Mouse (Mus musculus): ENCODE results near the gene Sh3pxd2a. TPM values are rescaled to one million over a fixed set of nuclear protein-coding genes. Genes with fewer than 3 reads are reported as not detected.

The Sh3pxd2a gene
- polyA plus RNA-seq, 1 experiment = 12.1 TPM

DNA sequence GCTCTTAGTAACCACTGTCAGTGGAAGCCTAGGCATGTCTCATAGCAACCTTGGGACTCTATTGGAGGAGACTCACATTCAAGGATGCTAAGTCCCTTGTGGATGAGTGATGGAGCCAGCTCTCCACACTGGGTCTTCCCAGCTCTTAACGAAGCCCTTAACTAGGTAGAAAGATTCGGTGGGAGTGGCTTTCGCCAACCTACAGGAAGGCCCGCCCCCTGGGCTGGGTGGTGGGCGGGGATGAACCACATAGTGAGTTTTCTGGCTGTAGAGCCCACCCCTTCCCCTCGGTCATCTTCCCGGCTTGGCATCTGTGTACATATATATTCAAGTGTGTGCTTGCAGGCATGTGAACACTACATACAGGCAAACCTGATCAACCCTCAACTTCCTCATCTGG lies 223.2 kb downstream of the Sh3pxd2a start:
- H3K36me3 ChIP-seq (ENCODE audit: control insufficient read depth, insufficient read depth, low read length) = no peaks in the 10 kb centered on the region
- 70% methylated on average over 7 of the region's 7 CpGs for WGBS
- H3K4me1 ChIP-seq (ENCODE audit: control insufficient read depth, insufficient read depth, insufficient read length) = no peaks in the 10 kb centered on the region
- H3K4me3 ChIP-seq (ENCODE audit: extremely low read depth, insufficient read depth, insufficient read length) = no peak overlapping the region
- no peaks in the 10 kb centered on the region for H3K27me3 ChIP-seq (ENCODE audit: control insufficient read depth, insufficient read depth, low read length)
- TF ChIP-seq POLR2A (IDR thresholded peaks at IDR 0.05; ENCODE audit: low read depth, low read length) (no peak), CTCF (IDR thresholded peaks at IDR 0.05; ENCODE audit: extremely low read depth, insufficient read depth, insufficient read length, insufficient replicate concordance) (no peak)
- no peak for DNase-seq (ENCODE audit: low read depth in 1 of 2, low spot score in 2 of 2)
- no peak overlapping the region for H3K27ac ChIP-seq (ENCODE audit: insufficient read depth, low read length)

DNA sequence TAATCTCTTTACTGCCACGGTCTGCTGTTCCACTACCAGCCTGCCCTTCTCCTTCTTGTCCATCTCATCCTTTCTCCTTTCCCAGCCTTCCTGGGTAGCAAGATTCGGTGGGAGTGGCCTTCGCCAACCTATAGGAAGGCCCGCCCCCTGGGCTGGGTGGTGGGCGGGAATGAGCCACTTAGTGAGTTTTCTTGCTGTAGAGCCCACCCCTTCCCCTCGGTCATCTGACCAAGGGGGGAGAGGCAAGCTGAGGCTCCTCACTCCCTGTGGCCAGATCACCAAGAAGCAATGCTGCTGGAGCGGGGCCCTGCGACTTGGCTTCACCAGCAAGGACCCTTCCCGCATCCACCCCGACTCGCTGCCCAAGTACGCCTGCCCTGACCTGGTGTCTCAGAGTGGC lies 224.1 kb downstream of the Sh3pxd2a start:
- H3K4me3 ChIP-seq (ENCODE audit: extremely low read depth, insufficient read depth, insufficient read length) = no peak overlapping the region
- H3K27me3 ChIP-seq (ENCODE audit: control insufficient read depth, insufficient read depth, low read length) = no peaks in the 10 kb centered on the region
- no peak overlapping the region for H3K27ac ChIP-seq (ENCODE audit: insufficient read depth, low read length)
- no peaks in the 10 kb centered on the region for H3K36me3 ChIP-seq (ENCODE audit: control insufficient read depth, insufficient read depth, low read length)
- 75% methylated on average over 12 of the region's 12 CpGs for WGBS
- no peaks in the 10 kb centered on the region for H3K4me1 ChIP-seq (ENCODE audit: control insufficient read depth, insufficient read depth, insufficient read length)
- DNase-seq (ENCODE audit: low read depth in 1 of 2, low spot score in 2 of 2) = no peak
- TF ChIP-seq CTCF (IDR thresholded peaks at IDR 0.05; ENCODE audit: extremely low read depth, insufficient read depth, insufficient read length, insufficient replicate concordance) (no peak), POLR2A (IDR thresholded peaks at IDR 0.05; ENCODE audit: low read depth, low read length) (no peak)

DNA sequence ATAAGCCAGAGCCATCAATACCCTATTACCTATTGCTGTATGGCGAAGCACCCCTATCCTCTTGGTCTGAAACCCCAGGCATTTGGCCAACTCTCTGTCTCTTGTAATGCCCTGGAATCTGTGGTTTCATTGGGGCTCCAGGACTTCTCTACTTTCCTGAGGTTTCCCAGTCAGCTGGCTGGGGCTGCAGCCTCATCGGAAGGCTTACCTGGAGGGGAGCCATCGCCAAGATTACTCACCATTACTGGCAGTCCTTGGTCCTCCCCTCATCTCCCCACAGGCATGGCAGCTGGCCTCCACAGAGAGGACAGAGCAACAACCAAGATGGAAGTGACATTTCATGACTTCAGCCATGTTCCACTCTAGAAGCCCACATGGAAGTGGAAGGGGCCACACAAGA lies 231.1 kb downstream of the Sh3pxd2a start:
- Histone ChIP-seq H3K36me3 (ENCODE audit: control insufficient read depth, insufficient read depth, low read length) (no peaks in the 10 kb centered on the region), H3K4me1 (ENCODE audit: control insufficient read depth, insufficient read depth, insufficient read length) (no peaks in the 10 kb centered on the region), H3K4me3 (ENCODE audit: extremely low read depth, insufficient read depth, insufficient read length) (no peak overlapping the region), H3K27me3 (ENCODE audit: control insufficient read depth, insufficient read depth, low read length) (no peaks in the 10 kb centered on the region), H3K27ac (ENCODE audit: insufficient read depth, low read length) (no peak overlapping the region)
- no peak for DNase-seq (ENCODE audit: low read depth in 1 of 2, low spot score in 2 of 2)
- 92% methylated on average over 3 of the region's 3 CpGs for WGBS
- TF ChIP-seq POLR2A (IDR thresholded peaks at IDR 0.05; ENCODE audit: low read depth, low read length) = no peak
- no peak for TF ChIP-seq CTCF (IDR thresholded peaks at IDR 0.05; ENCODE audit: extremely low read depth, insufficient read depth, insufficient read length, insufficient replicate concordance)

DNA sequence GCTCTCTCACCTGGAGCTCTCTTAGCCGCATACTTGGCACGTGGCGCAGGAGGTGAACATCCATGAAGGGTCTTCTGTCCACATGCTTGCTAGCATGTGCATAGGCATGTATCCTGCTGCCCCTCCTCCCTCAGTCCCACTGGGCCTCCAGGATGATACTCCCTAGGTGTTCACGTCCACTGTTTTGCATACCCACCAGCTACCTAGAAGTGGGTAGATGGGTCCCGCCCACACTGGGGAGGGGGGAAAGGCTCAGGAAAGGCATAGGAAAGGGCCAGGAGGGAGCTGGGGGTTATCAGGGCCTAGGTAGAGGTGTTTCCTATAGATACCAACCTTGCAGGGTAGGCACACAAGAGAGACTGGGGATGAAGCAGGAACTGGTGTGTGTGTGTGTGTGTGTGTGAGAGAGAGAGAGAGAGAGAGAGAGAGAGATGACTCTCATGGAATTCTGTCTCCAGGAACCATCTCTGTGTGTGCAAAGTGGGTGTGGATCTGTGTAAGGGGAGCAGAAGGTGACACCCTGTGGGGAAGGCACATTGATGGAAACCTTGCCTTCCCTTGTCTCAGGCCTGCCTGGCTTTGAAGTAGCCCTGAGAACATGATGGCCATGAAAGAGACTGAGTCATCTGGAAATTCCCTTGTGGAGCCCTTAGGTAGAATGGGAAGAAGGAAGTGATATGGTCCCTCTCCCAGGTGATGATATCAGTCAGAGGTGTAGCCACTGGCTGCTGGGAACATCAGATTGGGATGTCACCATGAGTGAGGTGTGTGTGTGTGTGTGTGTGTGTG lies 231.9 kb downstream of the Sh3pxd2a start:
- no peak for DNase-seq (ENCODE audit: low read depth in 1 of 2, low spot score in 2 of 2)
- 88% methylated on average over 5 of the region's 5 CpGs for WGBS

DNA sequence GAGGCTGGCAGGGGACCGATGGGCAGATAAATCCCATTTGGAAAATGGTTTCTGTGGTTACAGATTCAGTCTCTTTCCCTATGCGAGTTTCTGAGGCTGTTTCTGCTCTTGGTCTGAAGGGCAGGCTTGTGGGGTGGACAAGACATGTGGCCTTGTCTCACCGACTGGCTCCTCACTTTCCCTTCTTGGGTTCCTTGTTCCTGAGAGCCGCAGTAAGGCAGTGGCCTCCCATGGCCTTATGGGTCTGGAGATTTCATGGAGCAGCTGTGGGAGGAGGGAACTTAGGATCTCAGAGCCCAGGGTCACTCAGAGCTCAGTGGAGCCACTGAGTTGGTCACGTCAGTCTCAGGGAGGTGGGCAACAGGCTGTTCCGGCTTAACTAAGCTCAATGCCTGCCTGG lies 232.8 kb downstream of the Sh3pxd2a start:
- TF ChIP-seq POLR2A (IDR thresholded peaks at IDR 0.05; ENCODE audit: low read depth, low read length) (no peak), CTCF (IDR thresholded peaks at IDR 0.05; ENCODE audit: extremely low read depth, insufficient read depth, insufficient read length, insufficient replicate concordance) (no peak)
- no peak overlapping the region for H3K27ac ChIP-seq (ENCODE audit: insufficient read depth, low read length)
- H3K27me3 ChIP-seq (ENCODE audit: control insufficient read depth, insufficient read depth, low read length) = no peaks in the 10 kb centered on the region
- no peaks in the 10 kb centered on the region for H3K4me1 ChIP-seq (ENCODE audit: control insufficient read depth, insufficient read depth, insufficient read length)
- DNase-seq (ENCODE audit: low read depth in 1 of 2, low spot score in 2 of 2) = no peak
- 91% methylated on average over 6 of the region's 6 CpGs for WGBS
- H3K4me3 ChIP-seq (ENCODE audit: extremely low read depth, insufficient read depth, insufficient read length) = no peak overlapping the region
- H3K36me3 ChIP-seq (ENCODE audit: control insufficient read depth, insufficient read depth, low read length) = no peaks in the 10 kb centered on the region

More for the DNA sequence above, 231.9 kb downstream of the Sh3pxd2a start:
- Histone ChIP-seq H3K4me3 (ENCODE audit: extremely low read depth, insufficient read depth, insufficient read length) (no peak overlapping the region), H3K36me3 (ENCODE audit: control insufficient read depth, insufficient read depth, low read length) (no peaks in the 10 kb centered on the region), H3K4me1 (ENCODE audit: control insufficient read depth, insufficient read depth, insufficient read length) (no peaks in the 10 kb centered on the region), H3K27ac (ENCODE audit: insufficient read depth, low read length) (no peak overlapping the region), H3K27me3 (ENCODE audit: control insufficient read depth, insufficient read depth, low read length) (no peaks in the 10 kb centered on the region)
- no peak for TF ChIP-seq CTCF (IDR thresholded peaks at IDR 0.05; ENCODE audit: extremely low read depth, insufficient read depth, insufficient read length, insufficient replicate concordance)
- TF ChIP-seq POLR2A (IDR thresholded peaks at IDR 0.05; ENCODE audit: low read depth, low read length) = no peak

DNA sequence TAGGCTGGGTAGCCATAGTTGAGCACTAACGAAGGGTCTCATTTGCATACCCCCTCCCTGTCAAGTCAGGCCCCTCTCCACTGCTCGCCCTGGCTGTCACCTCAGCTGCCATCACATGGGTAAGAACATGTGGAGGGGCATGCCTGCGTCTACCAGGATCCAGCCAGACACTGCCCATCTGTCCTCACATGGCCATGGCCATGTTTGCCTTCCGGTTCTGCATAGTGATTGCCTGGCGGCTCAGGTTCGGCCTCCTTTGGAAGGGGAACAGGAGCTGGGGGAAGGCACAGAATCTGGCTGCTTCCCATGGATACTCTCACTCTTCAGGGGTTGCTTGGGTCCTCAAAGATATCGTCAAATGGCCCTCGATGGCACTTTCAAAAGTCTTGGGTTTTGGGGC lies 233.5 kb downstream of the Sh3pxd2a start:
- Histone ChIP-seq H3K27ac (ENCODE audit: insufficient read depth, low read length) (no peak overlapping the region), H3K36me3 (ENCODE audit: control insufficient read depth, insufficient read depth, low read length) (no peaks in the 10 kb centered on the region), H3K27me3 (ENCODE audit: control insufficient read depth, insufficient read depth, low read length) (no peaks in the 10 kb centered on the region), H3K4me3 (ENCODE audit: extremely low read depth, insufficient read depth, insufficient read length) (no peak overlapping the region), H3K4me1 (ENCODE audit: control insufficient read depth, insufficient read depth, insufficient read length) (no peaks in the 10 kb centered on the region)
- DNase-seq (ENCODE audit: low read depth in 1 of 2, low spot score in 2 of 2) = no peak
- 95% methylated on average over 8 of the region's 8 CpGs for WGBS
- TF ChIP-seq CTCF (IDR thresholded peaks at IDR 0.05; ENCODE audit: extremely low read depth, insufficient read depth, insufficient read length, insufficient replicate concordance) (no peak), POLR2A (IDR thresholded peaks at IDR 0.05; ENCODE audit: low read depth, low read length) (no peak)

DNA sequence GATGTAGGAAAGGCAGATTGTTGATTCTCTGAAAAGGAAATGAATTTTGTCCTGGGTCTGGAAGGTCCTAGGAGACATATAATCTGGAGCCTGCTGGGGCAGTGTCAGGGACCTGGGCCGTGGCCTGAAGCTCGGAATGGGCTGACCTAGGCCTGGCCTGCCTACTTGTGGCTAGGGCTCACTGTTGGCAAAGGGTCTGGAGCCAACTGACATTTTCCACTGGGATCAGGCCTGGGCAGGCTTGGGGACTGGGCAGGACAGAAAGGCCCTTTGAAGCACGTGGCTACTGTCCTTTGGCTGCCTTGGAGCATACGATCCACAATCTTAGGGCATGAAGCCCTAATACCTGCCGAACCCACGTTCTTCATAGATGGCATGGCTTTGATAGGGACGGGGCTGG lies 234.1 kb downstream of the Sh3pxd2a start:
- Histone ChIP-seq H3K4me1 (ENCODE audit: control insufficient read depth, insufficient read depth, insufficient read length) (peaks cover under 1% of the 10 kb centered on the region; the same call in 1 of the 2 replicates), H3K36me3 (ENCODE audit: control insufficient read depth, insufficient read depth, low read length) (no peaks in the 10 kb centered on the region), H3K4me3 (ENCODE audit: extremely low read depth, insufficient read depth, insufficient read length) (no peak overlapping the region), H3K27ac (ENCODE audit: insufficient read depth, low read length) (no peak overlapping the region), H3K27me3 (ENCODE audit: control insufficient read depth, insufficient read depth, low read length) (no peaks in the 10 kb centered on the region)
- DNase-seq (ENCODE audit: low read depth in 1 of 2, low spot score in 2 of 2) = no peak
- no peak for TF ChIP-seq POLR2A (IDR thresholded peaks at IDR 0.05; ENCODE audit: low read depth, low read length)
- no peak for TF ChIP-seq CTCF (IDR thresholded peaks at IDR 0.05; ENCODE audit: extremely low read depth, insufficient read depth, insufficient read length, insufficient replicate concordance)
- WGBS = 88% methylated on average over 7 of the region's 7 CpGs
